Mouse (Mus musculus) 3134 (cell line): ENCODE results near the gene Syn3.
A peak's percentile ranks its signal among the peaks of the same experiment; 100 is the strongest.
"Not testable (repeated sequence)": the region's sequence is repeated elsewhere in the genome, so short reads cannot be mapped to it uniquely, and the experiment has no call there.

Source experiments
- DNase-seq: peaks from one replicate; pipeline ENCODE4 v3.0.0-alpha.2; 2011; ENCODE audit warnings: low spot score; ENCODE audit not compliant: insufficient read length; ENCODE audit errors: extremely low read depth

The Syn3 gene

DNA sequence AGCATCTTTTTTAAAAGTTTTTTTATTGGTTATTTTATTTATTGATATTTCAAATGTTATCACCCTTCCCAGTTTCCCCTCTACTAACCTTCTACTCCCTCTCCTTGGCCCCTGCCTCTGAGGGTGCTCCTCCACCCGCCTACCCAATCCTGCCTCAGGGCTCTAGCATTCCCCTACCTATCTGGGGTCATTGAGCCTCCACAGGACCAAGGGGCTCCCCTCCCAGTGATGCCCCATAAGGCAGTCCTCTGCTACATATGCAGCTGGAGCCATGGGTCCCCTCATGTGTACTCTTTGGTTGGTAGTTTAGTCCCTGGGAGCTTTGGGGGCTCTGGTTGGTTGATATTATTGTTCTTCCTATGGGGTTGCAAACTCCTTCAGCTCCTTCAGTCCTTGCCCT is 471.9 kb downstream of the Syn3 start:
- DNase-seq, result not testable (repeated sequence)

DNA sequence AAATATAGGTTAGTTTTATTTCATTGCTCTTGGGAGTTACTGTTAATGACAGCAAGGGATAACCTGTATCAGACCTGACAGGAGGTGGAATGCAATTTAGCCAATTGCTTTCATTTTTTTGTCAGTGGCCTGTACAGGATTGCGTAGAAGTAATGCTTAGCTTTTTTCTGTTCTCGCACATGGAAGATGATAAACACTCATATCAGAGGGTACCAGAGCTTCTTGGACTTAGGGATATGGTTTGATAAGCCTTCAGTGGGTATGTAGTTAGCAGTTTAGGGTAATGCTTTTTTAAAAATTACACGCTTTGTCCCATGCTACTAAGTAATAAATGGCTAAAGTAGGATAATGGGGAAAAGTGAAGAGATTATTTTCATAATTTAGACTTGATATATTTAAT is 472.3 kb downstream of the Syn3 start:
- no peak for DNase-seq

GRCm38 (mm10) chr10:86025906-86026305 is 472.8 kb downstream of the Syn3 start:
- DNase-seq, result no peak

DNA sequence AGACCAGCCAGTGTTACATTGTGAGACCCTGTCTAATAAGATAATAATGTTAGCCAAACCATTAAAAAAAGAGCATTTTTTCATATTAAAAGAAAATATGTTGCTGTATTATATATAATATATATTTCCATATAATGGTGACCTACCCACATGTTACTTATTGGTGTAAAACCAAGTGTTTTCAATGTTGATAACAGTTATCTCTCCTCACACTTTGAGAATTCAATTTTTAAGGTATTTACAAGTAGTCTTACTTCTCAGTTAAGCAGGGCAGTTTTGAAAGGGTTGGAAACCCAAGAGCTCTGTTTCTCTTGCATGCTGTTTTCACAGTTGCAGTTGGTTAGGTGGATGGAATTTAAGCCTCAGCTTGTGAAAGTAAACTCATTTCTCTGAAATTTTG is 475.5 kb downstream of the Syn3 start:
- DNase-seq, result no peak

DNA sequence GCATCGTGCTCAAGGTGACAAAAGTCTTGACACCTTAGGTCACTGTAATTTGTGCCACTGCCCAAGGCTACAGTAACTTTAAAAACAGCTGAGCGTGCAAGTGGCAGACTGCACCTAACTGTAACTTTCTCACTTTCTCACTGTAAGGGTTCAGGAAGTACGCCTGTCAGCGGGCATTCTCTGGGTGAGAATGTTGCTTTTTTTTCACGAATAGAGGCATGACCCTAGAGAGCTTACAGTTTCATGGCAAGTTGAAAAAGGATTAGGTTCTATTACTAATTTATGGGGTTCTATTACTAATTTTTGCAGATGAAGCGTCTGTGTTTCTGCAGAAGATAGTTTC is 476.3 kb downstream of the Syn3 start:
- DNase-seq, result no peak

DNA sequence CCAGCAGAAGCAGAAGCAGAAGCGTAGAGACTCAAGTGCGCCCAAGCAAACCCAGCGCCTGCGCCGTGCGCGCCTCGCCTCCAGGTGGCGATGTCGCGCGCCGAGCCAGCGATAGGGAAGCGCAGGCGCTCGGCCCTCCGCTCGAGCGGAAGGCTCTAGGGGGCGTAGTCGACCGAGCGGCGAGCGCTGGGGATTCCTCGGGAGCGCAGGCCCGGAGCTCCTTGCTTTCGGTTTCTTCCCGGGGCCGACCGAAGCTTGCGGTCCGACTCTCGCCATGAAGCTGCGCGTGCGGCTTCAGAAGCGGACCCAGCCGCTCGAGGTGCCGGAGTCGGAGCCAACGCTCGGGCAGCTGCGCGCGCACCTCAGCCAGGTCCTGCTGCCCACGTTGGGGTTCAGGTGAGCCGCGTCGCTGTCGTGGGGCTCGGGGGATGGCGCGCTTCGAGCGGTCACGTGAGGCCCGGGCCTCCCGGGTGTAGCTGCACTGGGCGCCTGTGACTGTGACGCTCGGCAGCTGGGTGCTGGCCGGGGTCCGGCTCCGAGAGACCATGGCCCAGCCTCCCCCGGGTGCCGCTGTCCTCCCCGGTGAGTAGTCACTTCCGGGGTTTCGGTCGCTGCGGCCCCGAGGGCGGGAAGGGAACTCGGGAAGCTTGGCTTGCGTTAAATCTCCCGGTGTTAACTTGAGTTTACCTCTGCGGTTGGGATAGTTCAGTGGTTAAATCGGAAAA is 476.8 kb downstream of the Syn3 start, which contains the start of gene Fbxo7:
Gene Fbxo7, plus strand, starts transcription at position 224 of the 725 bp plus-strand sequence.
- DNase-seq, result peak; percentile 96

- no peak for DNase-seq
Measured at GRCm38 (mm10) chr10:86021408-86021748, 477.3 kb downstream of the Syn3 start.

DNA sequence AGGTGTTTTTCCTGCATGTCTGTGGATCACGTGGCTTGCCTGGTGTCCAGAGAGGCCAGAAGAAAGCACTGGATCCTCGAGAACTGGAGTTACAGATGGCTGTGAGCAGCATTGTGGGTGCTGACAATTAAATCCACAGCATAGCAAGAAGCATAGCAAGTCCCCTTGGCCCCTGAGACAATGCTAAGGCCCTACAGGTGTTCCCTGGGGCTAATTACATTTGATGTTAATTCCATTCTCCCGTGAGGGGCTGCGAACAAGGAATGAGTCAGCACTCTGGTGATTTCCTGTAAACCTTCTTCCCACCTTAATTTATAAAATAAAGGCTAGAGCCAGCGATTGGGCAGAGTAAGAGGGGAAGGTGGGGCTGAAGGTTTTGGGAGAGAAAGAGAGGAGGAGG is 479.9 kb downstream of the Syn3 start:
- DNase-seq, result no peak

- DNase-seq, result no peak
Measured at GRCm38 (mm10) chr10:86017781-86018180, 480.9 kb downstream of the Syn3 start.

DNA sequence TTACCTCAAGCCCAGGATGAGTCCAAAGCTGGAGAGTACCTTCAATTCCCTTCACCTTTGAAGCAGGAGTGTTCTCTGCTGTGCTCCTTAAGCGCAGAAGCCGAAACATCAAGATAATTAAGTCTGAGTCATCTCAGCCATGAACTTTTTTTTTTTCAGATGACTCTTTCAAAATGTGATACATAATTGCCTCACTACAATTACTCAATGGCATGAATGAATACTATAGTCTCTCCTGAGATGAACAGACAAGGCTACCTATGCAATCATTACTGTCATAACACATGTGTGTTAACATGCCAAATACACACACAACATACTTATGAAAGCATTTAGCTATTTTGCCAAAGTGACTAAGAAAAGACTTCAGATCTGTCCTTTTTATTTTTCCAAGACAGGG is 486.9 kb downstream of the Syn3 start, which contains the start of gene Bpifc:
Gene Bpifc, minus strand, starts transcription at position 115 of the 400 bp plus-strand sequence.
- DNase-seq, result no peak

DNA sequence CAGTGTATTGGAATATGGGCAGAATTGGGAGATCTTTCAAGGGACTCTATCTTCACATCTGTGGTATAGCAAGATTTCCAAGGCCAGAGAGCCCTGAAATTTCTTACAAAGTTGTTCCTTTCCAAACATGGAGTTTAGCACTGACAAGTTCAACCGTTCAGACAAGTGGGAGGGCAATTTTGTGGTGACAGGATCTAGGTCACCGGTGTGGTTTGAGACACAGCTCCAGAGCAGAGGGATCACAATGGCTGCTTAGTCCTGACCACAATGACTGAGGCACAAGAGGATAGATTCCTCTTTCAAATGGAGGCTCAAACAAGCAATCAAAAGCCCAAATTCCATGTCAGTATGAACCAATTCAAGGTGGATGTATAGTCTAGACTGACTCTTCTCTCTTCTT is 487.5 kb downstream of the Syn3 start:
- no peak for DNase-seq

GRCm38 (mm10) chr10:86010636-86011035 is 488.1 kb downstream of the Syn3 start:
- DNase-seq, result no peak

DNA sequence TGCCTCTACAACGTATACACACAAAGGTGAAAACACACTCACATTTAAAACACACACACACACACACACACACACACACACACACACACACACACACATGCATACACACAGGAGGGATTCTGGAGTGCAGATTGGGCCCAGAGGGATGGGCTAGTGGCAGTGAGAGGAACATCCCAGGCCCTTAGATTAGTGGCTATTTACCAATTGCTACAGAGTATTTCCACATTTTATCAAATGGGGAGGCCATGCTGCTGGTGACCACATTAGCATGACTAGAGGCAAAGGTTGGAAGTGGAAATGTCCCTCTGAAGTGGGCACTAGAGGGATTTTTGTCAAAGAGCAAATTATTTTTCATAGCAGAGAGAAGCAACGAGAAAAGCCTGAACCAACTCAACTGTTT is 489.0 kb downstream of the Syn3 start:
- DNase-seq, result no peak

DNA sequence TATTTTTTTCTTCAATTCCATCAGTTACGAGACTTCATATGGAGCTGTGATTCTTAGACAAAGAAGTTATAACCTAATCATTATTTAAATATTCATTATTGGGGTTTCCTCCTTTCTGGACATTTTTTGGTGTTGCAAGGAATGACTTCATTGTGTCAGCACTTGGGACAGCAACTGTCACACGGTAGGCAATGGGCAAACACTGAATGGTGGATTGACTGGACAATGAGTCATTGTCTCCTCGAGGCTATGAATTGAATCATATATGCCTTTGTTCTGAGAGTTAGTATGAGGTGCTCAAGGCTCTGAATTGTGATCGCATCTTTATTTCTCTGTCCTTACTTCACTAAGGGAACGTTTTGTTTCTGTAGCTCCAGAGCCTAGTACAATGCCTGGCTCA is 492.2 kb downstream of the Syn3 start:
- no peak for DNase-seq
